Mouse (Mus musculus) hindbrain, embryonic 16.5 days (tissue): ENCODE results near the gene Fam102a. TPM values are rescaled to one million over a fixed set of nuclear protein-coding genes. Genes with fewer than 3 reads are reported as not detected.
A peak's percentile ranks its signal among the peaks of the same experiment; 100 is the strongest.

Source experiments
- ATAC-seq: fragments of 200-750 bp; cut with Nextera tagmentation; 2 replicates; pipeline ENCODE4 v1.8.0; 2017; ENCODE audit warnings: moderate TSS enrichment, moderate library complexity
- H3K27ac ChIP-seq: fragments of 300-500 bp; sonication (generic); 2 replicates; pipeline ENCODE4 v1.5.1; 2014; ENCODE audit warnings: low read depth, mild to moderate bottlenecking, control low read depth, low read length, moderate library complexity
- H3K27me3 ChIP-seq: fragments of 300-500 bp; sonication (generic); replicated peaks from 2 replicates; pipeline ENCODE4 v1.6.1; 2014; ENCODE audit warnings: low read length; ENCODE audit not compliant: control insufficient read depth, insufficient read depth
- H3K36me3 ChIP-seq: fragments of 300-500 bp; sonication (generic); 2 replicates; pipeline ENCODE4 v1.6.1; 2014; ENCODE audit warnings: mild to moderate bottlenecking, low read length, moderate library complexity, mixed read lengths; ENCODE audit not compliant: control insufficient read depth, insufficient read depth
- H3K4me1 ChIP-seq: fragments of 300-500 bp; sonication (generic); 2 replicates; pipeline ENCODE4 v1.6.1; 2014; ENCODE audit warnings: low read depth, low read length; ENCODE audit not compliant: control insufficient read depth, insufficient read depth
- H3K4me2 ChIP-seq: fragments of 300-500 bp; sonication (generic); 2 replicates; pipeline ENCODE4 v1.6.1; 2014; ENCODE audit warnings: mild to moderate bottlenecking, low read length, control low read depth, moderate library complexity
- H3K4me3 ChIP-seq: fragments of 300-500 bp; sonication (generic); 2 replicates; pipeline ENCODE4 v1.5.1; 2014; ENCODE audit warnings: mild to moderate bottlenecking, low read length, control low read depth, moderate library complexity
- H3K9ac ChIP-seq: fragments of 300-500 bp; sonication (generic); 2 replicates; pipeline ENCODE4 v1.6.1; 2014; ENCODE audit warnings: low read depth, mild to moderate bottlenecking, control low read depth, low read length, moderate library complexity
- H3K9me3 ChIP-seq: fragments of 300-500 bp; sonication (generic); 2 replicates; pipeline ENCODE4 v1.6.1; 2014; ENCODE audit warnings: mild to moderate bottlenecking, low read length, moderate library complexity; ENCODE audit not compliant: control insufficient read depth
- WGBS: fragments of 180-500 bp; shearing (Covaris S2); extraction: QIAGEN DNeasy Blood & Tissue Kit; methylation state at CpG from one replicate; pipeline ENCODE4 v1.1.7; 2014; 5-methylcytosine and 5-hydroxymethylcytosine counted together
- polyA plus RNA-seq: library from polyadenylated mRNA; unstranded; fragments of >200 nt; fragmentation: Nextera tagmentation; extraction: Ambion mirVana; gene quantifications from 2 replicates; pipeline ENCODE4 v1.2.1, GENCODE M21; 2015

The Fam102a gene
- polyA plus RNA-seq, 1 experiment from 2014 or later = 7.3 TPM

- peak; percentile 86 for ATAC-seq
- H3K9me3 ChIP-seq = no peaks in the 10 kb centered on the region
- H3K4me2 ChIP-seq = peak overlapping the region; percentile 86
- peak overlapping the region; percentile 88 for H3K9ac ChIP-seq
- peaks cover 16% of the 10 kb centered on the region for H3K4me1 ChIP-seq
- peak overlapping the region; percentile 84 for H3K4me3 ChIP-seq
- H3K36me3 ChIP-seq = no peaks in the 10 kb centered on the region
- no peaks in the 10 kb centered on the region for H3K27me3 ChIP-seq
- H3K27ac ChIP-seq = peak overlapping the region; percentile 51
- 19% methylated on average over 29 of the region's 55 CpGs for WGBS
Measured at GRCm38 (mm10) chr2:32606161-32607142, 71.3 kb downstream of the Fam102a start.

DNA sequence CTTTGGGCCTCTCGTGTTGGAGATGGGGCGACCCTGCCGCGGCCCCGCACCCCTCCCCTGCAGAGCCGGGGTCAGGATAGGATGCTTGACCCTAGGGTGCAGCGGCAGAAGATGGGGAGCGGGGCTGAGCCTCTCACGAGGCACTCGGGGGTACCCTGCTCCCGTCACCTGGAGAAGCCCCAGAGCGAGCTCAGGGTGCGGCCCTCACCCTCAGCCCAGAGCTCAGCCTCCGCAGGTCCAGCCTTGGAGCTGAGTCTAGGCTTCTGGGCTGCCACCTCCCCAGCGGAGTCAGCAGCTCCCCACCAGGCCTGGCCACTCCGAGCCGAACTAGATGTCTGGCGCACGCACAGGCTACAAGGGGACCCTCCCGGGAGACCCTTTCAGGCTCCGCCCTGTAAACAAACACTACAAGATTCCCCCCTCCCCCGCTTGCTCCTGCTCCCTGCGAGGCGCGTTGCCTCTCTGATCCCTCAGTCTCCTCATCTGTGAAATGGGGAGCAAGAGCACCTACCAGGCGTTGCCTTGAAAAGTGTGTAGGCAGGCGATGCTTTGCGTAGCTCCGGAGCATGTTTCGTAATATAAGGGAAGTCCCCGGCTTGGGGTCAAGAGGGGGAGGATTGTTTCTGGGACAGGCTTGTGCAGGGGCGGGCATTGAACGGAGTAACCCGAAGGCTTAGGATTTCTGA lies 72.3 kb downstream of the Fam102a start:
- Histone ChIP-seq H3K4me1 (peaks cover 16% of the 10 kb centered on the region), H3K27ac (peak overlapping the region; percentile 51), H3K4me3 (peak overlapping the region; percentile 84), H3K9ac (peak overlapping the region; percentile 88), H3K27me3 (no peaks in the 10 kb centered on the region), H3K4me2 (peak overlapping the region; percentile 86), H3K36me3 (peaks cover 2% of the 10 kb centered on the region; the same call in 1 of the 2 replicates), H3K9me3 (no peaks in the 10 kb centered on the region)
- WGBS = 7% methylated on average over 34 of the region's 34 CpGs
- peak; percentile 63 for ATAC-seq

DNA sequence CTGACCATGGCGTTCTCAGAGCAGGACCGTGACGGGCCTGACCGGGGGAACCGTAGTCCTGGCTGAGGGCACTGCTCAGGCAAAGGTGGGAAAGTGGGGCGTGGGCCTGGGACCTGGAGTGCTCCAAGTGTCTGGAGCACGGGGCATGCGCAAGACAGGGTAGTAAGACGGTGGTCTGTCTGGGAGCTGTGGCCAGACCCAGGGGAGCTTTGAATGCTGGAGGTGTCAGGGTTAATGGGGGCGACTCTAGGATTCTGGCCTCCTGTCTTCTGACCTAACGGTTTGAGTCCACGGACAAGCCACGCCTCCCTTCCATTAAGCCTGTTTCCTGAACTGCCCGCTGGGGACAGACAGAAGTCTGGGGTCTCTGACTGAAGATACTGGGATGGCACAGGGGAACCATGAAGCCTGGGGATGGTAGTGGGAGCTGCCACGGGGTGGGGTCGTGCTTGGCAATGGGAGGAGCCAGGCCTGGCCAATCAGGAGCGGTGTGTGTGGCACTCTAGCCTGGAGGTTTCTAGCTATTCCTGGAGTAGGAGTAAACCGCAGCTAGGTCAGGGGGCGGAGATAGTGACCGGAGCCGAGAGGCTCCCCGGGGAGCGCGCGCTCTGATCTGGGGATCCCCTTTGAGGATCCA lies 73.1 kb downstream of the Fam102a start:
- peak; percentile 40; the same call in 1 of the 2 replicates for ATAC-seq
- no peaks in the 10 kb centered on the region for H3K9me3 ChIP-seq
- H3K4me3 ChIP-seq = peak overlapping the region; percentile 84
- H3K27me3 ChIP-seq = no peaks in the 10 kb centered on the region
- peaks cover 2% of the 10 kb centered on the region; the same call in 1 of the 2 replicates for H3K36me3 ChIP-seq
- 9% methylated on average over 25 of the region's 25 CpGs for WGBS
- peaks cover 16% of the 10 kb centered on the region for H3K4me1 ChIP-seq
- H3K4me2 ChIP-seq = peak overlapping the region; percentile 86
- no peak overlapping the region for H3K9ac ChIP-seq
- no peak overlapping the region; the same call in 1 of the 2 replicates for H3K27ac ChIP-seq

GRCm38 (mm10) chr2:32608778-32609435 lies 73.8 kb downstream of the Fam102a start:
- Histone ChIP-seq H3K4me2 (peak overlapping the region; percentile 86), H3K4me3 (peak overlapping the region; percentile 84), H3K36me3 (peaks cover 2% of the 10 kb centered on the region; the same call in 1 of the 2 replicates), H3K27ac (no peak overlapping the region), H3K27me3 (no peaks in the 10 kb centered on the region), H3K4me1 (peaks cover 16% of the 10 kb centered on the region), H3K9ac (no peak overlapping the region), H3K9me3 (no peaks in the 10 kb centered on the region)
- 38% methylated on average over 18 of the region's 18 CpGs for WGBS
- ATAC-seq = no peak

- Histone ChIP-seq H3K4me2 (peak overlapping the region; percentile 52), H3K27ac (no peak overlapping the region), H3K27me3 (no peaks in the 10 kb centered on the region), H3K4me1 (peaks cover 16% of the 10 kb centered on the region), H3K9ac (no peak overlapping the region), H3K4me3 (peak overlapping the region; percentile 25; the same call in 1 of the 2 replicates), H3K36me3 (peaks cover 10% of the 10 kb centered on the region; the same call in 1 of the 2 replicates), H3K9me3 (no peaks in the 10 kb centered on the region)
- no peak for ATAC-seq
- WGBS = 18% methylated on average over 23 of the region's 23 CpGs
Measured at GRCm38 (mm10) chr2:32610610-32611229, 75.6 kb downstream of the Fam102a start.

DNA sequence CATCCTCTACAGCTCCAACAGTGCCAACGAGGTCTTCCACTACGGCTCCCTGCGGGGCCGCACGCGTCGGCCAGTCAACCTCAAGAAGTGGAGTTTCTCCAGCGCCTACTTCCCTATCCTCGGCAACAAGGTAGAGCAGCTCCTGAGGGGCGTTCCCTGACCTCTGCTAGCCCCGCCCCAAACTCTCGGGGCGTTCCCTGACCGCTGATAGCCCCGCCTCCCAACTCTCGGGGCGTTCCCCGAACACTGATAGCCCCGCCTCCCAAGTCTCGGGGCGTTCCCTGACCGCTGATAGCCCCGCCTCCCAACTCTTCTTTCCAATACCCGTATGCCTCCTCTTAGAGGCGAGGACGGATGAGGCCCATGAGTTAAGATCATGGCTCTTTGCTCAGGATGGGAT lies 77.1 kb downstream of the Fam102a start:
- Histone ChIP-seq H3K9me3 (no peaks in the 10 kb centered on the region), H3K27me3 (no peaks in the 10 kb centered on the region), H3K36me3 (peaks cover 10% of the 10 kb centered on the region), H3K4me3 (no peak overlapping the region), H3K4me2 (no peak overlapping the region), H3K27ac (no peak overlapping the region), H3K9ac (no peak overlapping the region), H3K4me1 (peaks cover 15% of the 10 kb centered on the region)
- ATAC-seq = no peak
- WGBS = 71% methylated on average over 26 of the region's 26 CpGs

GRCm38 (mm10) chr2:32617109-32617508 lies 82.0 kb downstream of the Fam102a start:
- Histone ChIP-seq H3K4me3 (no peak overlapping the region), H3K9ac (no peak overlapping the region), H3K4me2 (no peak overlapping the region), H3K36me3 (peaks cover 14% of the 10 kb centered on the region), H3K27me3 (no peaks in the 10 kb centered on the region), H3K9me3 (no peaks in the 10 kb centered on the region; the same call in 1 of the 2 replicates), H3K27ac (no peak overlapping the region), H3K4me1 (peaks cover 13% of the 10 kb centered on the region)
- WGBS = 84% methylated on average over 1 of the region's 1 CpGs
- ATAC-seq = no peak

DNA sequence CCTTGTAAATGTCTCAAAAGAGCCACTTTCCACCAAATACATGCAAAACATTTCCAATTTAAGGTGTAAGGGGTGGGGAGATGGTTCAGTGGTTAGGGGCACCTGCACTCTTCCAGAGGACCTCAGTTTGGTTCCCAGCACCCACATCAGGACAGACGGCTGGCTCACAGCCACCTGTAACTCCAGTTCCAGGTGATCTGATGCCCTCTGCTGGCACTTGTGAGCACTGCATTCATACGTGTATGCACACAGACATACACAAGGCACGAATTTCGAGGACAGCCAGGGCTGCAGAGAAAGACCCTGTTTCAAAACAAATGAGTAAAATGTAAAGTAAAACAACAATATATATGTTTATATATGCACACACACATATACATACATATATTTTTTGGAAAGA lies 82.5 kb downstream of the Fam102a start:
- H3K4me3 ChIP-seq = no peak overlapping the region
- H3K27ac ChIP-seq = no peak overlapping the region
- H3K4me2 ChIP-seq = no peak overlapping the region
- H3K4me1 ChIP-seq = peaks cover 13% of the 10 kb centered on the region
- peaks cover 12% of the 10 kb centered on the region for H3K36me3 ChIP-seq
- no peak overlapping the region for H3K9ac ChIP-seq
- 97% methylated on average over 4 of the region's 4 CpGs for WGBS
- no peaks in the 10 kb centered on the region; the same call in 1 of the 2 replicates for H3K9me3 ChIP-seq
- no peak for ATAC-seq
- H3K27me3 ChIP-seq = no peaks in the 10 kb centered on the region
